Mouse (Mus musculus) megakaryocyte, adult 5-6 weeks (primary cell): ENCODE data around the gene Mars. TPM values are rescaled to one million over a fixed set of nuclear protein-coding genes. Genes with fewer than 3 reads are reported as not detected.
A peak's percentile ranks its signal among the peaks of the same experiment; 100 is the strongest.

Experiments used
- ATAC-seq: 2 replicates; pipeline ENCODE4 v1.8.0; 2016; ENCODE audit warnings: mild to moderate bottlenecking, inconsistent platforms; ENCODE audit not compliant: poor library complexity, severe bottlenecking
- total RNA-seq, 2 experiments: library from RNA; stranded (forward) in 1 of 2; stranded (reverse) in 1 of 2; fragments of 153-499, 151-499 nt in 1 of 2; fragments of 221-1000, 200-1000 nt in 1 of 2; gene quantifications; 2 replicates each; pipeline versions ENCODE4 v1.2.3 to v1.2.4; 2015 to 2017

The Mars gene
- total RNA-seq, 2 experiments from 2014 or later = 38.4 to 95.2 TPM

GRCm38 (mm10) chr10:127288328-127288799, 23.2 kb downstream of the Mars start:
- ATAC-seq = 0 out of 2 replicates have a peak, but pooled peaks have one; percentile 2

- no peak for ATAC-seq
Observed at GRCm38 (mm10) chr10:127287936-127288293, 23.7 kb downstream of the Mars start.

GRCm38 (mm10) chr10:127287271-127287935, 24.2 kb downstream of the Mars start:
- ATAC-seq = no peak

- ATAC-seq = no peak
Observed at GRCm38 (mm10) chr10:127286730-127287129, 24.9 kb downstream of the Mars start.

GRCm38 (mm10) chr10:127286194-127286593, 25.4 kb downstream of the Mars start:
- ATAC-seq = no peak

- ATAC-seq = no peak
Observed at GRCm38 (mm10) chr10:127285644-127286043, 25.9 kb downstream of the Mars start.

GRCm38 (mm10) chr10:127284724-127285500, 26.7 kb downstream of the Mars start:
- no peak for ATAC-seq

GRCm38 (mm10) chr10:127284105-127284622, 27.4 kb downstream of the Mars start:
- no peak for ATAC-seq

- ATAC-seq = no peak
Observed at GRCm38 (mm10) chr10:127282620-127283215, 28.9 kb downstream of the Mars start.

- no peak for ATAC-seq
Observed at GRCm38 (mm10) chr10:127281316-127281715, 30.3 kb downstream of the Mars start.

- no peak for ATAC-seq
Observed at GRCm38 (mm10) chr10:127279730-127280129, 31.9 kb downstream of the Mars start.

GRCm38 (mm10) chr10:127274261-127275022, 37.1 kb downstream of the Mars start:
- no peak for ATAC-seq

- no peak for ATAC-seq
Observed at GRCm38 (mm10) chr10:127272371-127272770, 39.2 kb downstream of the Mars start.

GRCm38 (mm10) chr10:127269884-127270283, 41.7 kb downstream of the Mars start:
- ATAC-seq = no peak

- no peak for ATAC-seq
Observed at GRCm38 (mm10) chr10:127269036-127269435, 42.5 kb downstream of the Mars start.

- ATAC-seq = no peak
Observed at GRCm38 (mm10) chr10:127268401-127268800, 43.2 kb downstream of the Mars start.

- no peak for ATAC-seq
Observed at GRCm38 (mm10) chr10:127267318-127267717, 44.3 kb downstream of the Mars start.

- ATAC-seq = peak; percentile 98
Observed at GRCm38 (mm10) chr10:127266112-127267091, 45.2 kb downstream of the Mars start, which contains the start of gene Dctn2. Gene Dctn2 (plus strand): TSS chr10:127266368.

GRCm38 (mm10) chr10:127265727-127266111, 45.9 kb downstream of the Mars start:
- no peak for ATAC-seq
